Mouse (Mus musculus): ENCODE data around the gene Gm7903. TPM values are rescaled to one million over a fixed set of nuclear protein-coding genes. Genes with fewer than 3 reads are reported as not detected.
"Not testable (repeated sequence)": the region's sequence is repeated elsewhere in the genome, so short reads cannot be mapped to it uniquely, and the experiment has no call there.

Gene Gm7903
- total RNA-seq (2022) = not detected

GRCm38 (mm10) chrX:135433535-135433934 is at the start of gene Gm7903:
Gm7903 (plus strand) TSS chrX:135433835.
- not testable (repeated sequence) for DNase-seq (ENCODE audit: low spot score in 2 of 2)

- DNase-seq (ENCODE audit: low spot score in 2 of 2) = not testable (repeated sequence)
Observed at GRCm38 (mm10) chrX:135403578-135403977, 30.1 kb upstream of the Gm7903 start.

- not testable (repeated sequence) for DNase-seq (ENCODE audit: low spot score in 2 of 2)
Observed at GRCm38 (mm10) chrX:135421203-135421602, 12.4 kb upstream of the Gm7903 start.

GRCm38 (mm10) chrX:135421824-135422223 is 11.8 kb upstream of the Gm7903 start:
- not testable (repeated sequence) for DNase-seq (ENCODE audit: low spot score in 2 of 2)

DNA sequence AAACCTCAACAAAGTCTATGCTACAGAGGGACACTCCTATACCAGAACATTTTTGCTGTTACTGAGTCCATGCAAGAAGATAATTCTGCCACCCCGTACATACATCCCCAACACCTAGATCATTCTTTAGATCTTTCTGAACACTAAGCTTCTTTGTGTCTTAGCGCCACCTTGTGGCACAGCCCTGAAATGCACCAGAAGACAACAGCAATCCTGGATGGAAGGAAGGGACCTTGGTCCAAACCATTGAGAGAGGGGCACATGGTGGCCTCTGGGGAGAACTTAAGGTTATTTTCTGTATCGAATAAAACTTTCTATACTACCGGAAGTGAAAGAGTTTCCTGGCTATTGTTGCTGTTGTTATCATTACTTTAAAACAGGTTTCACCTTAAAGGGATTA is 11.2 kb upstream of the Gm7903 start:
- not testable (repeated sequence) for DNase-seq (ENCODE audit: low spot score in 2 of 2)

- DNase-seq (ENCODE audit: low spot score in 2 of 2) = not testable (repeated sequence)
Observed at GRCm38 (mm10) chrX:135464160-135464559, 30.5 kb downstream of the Gm7903 start.

DNA sequence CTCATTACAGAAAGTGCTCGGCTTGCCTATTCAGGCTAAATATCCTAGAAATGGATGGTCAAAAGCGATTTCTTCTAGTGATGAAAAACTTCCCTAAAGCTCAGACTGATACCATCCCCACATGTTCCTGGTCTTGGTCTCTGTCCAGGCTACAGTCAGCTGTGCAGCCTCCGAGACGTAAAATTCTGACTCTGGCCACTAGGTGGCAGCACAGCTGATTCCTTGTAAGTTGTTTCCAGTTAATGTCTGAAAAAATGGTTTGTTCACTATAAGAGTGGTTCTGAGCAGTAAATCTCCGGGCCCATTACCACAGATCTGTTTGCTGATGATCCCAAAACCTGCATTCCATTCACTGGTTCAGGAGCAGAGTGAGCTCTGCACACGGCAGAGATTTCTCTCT is 48.3 kb downstream of the Gm7903 start:
- not testable (repeated sequence) for DNase-seq (ENCODE audit: low spot score in 2 of 2)

DNA sequence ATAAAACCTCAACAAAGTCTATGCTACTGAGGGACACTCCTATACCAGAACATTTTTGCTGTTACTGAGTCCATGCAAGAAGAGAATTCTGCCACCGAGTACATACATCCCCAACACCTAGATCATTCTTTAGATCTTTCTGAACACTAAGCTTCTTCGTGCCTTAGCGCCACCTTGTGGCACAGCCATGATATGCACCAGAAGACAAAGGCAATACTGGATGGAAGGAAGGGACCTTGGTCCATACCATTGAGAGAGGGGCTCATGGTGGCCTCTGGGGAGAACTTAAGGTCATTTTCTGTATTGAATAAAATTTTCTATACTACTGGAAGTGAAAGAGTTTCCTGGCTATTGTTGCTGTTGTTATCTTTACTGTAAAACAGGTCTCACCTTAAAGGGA is 49.5 kb downstream of the Gm7903 start:
- DNase-seq (ENCODE audit: low spot score in 2 of 2) = not testable (repeated sequence)

Other genes starting within 250 kb of the Gm7903 start
- 100 to 1,000 TPM in 3 of 4 experiments, 10 to 100 TPM in 1; 86.8 to 121 (median 105) TPM for gene Tceal6, start 223.1 kb upstream of the Gm7903 start, total RNA-seq (2022)
- not detected for gene Pramel3, start 131.5 kb upstream of the Gm7903 start, total RNA-seq (2022)
- gene Gm5128, start 60.6 kb upstream of the Gm7903 start, total RNA-seq (2022) = not detected
- gene AV320801, start 60.8 kb downstream of the Gm7903 start, total RNA-seq (2022) = not detected
- not detected for gene Nxf7, start 164.9 kb downstream of the Gm7903 start, total RNA-seq (2022)
- gene Prame, start 193.9 kb downstream of the Gm7903 start, total RNA-seq (2022) = not detected